Mouse (Mus musculus): ENCODE data around the gene Chdh.

- no peak for TF ChIP-seq POLR2A (IDR thresholded peaks at IDR 0.05; ENCODE audit: extremely low read depth, insufficient read depth, low read length)
- no peak for TF ChIP-seq CTCF (IDR thresholded peaks at IDR 0.05; ENCODE audit: extremely low read depth, insufficient read depth, low read length)
Measured at GRCm38 (mm10) chr14:30017794-30018462, 9.1 kb downstream of the Chdh start.
